Mouse (Mus musculus): ENCODE measurements around the gene Bard1.

The Bard1 gene

GRCm38 (mm10) chr1:71052756-71053155, 50.2 kb downstream of the Bard1 start:
- DNase-seq (ENCODE audit: extremely low spot score, low read depth, low spot score): no peak

DNA sequence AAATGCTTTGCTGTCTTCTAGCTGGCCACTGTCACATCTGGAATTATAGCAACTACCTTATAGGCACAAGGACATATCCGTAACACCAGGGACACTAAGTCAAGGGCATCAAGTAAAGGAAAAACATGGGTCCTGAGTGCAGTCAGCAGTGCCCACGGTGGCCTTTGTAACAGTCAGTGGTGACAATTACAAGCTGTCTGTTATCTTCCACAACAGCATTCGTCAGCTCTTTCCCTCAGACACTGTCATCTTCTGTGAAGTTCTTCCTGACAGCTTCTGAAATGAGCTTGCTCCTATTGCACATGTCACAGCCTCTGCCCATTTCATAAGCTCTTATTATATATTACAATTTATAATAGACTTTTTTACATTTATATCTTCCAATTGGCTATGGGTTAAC, 50.7 kb downstream of the Bard1 start:
- no peak for DNase-seq (ENCODE audit: extremely low spot score, low read depth, low spot score)

DNA sequence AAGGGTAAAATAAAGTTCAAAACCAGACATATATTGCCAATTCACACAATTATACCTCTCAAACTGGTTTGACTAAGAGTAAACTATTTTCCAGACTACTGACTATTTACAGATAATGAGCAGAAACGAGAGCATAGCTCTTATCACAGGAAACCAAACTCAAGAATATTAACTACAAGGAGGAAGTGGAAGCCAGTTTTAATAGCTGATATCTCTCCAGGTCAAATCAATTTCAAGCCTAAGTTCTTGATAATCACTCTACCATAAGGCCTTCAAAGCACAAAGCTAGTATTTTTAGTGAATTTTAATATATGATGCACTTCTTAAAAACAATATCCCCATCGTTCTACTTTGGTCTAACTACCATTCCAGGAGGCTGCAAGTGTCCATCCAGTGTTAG, 57.8 kb downstream of the Bard1 start:
- no peak for DNase-seq (ENCODE audit: extremely low spot score, low read depth, low spot score)

GRCm38 (mm10) chr1:71043951-71044350, 59.0 kb downstream of the Bard1 start:
- DNase-seq (ENCODE audit: extremely low spot score, low read depth, low spot score): no peak

GRCm38 (mm10) chr1:71036999-71037398, 65.9 kb downstream of the Bard1 start:
- DNase-seq (ENCODE audit: extremely low spot score, low read depth, low spot score): peak; percentile 8

- DNase-seq (ENCODE audit: extremely low spot score, low read depth, low spot score): no peak
Measured at GRCm38 (mm10) chr1:71035565-71035964, 67.4 kb downstream of the Bard1 start.

DNA sequence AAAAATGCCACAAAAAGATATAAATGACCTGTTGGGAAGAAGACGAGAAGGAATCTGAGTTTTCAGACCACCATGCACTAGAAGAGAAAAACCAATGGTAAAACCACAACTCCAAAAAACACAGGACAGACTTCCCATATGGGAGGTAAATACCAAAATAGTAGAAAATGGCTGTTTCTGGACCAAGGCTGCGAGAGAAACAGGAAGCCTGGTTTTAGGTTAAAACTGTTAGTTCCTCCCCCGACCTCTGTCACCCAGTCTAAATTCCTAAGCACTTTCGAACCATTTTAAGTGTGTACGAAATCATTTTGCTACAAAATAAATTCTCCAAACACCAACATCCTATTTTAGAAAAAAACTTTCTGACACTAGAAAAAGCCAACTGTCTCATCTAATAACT, 80.2 kb downstream of the Bard1 start:
- DNase-seq (ENCODE audit: extremely low spot score, low read depth, low spot score): no peak

GRCm38 (mm10) chr1:71014345-71014744, 88.6 kb downstream of the Bard1 start:
- DNase-seq (ENCODE audit: extremely low spot score, low read depth, low spot score): no peak

- DNase-seq (ENCODE audit: extremely low spot score, low read depth, low spot score): no peak
Measured at GRCm38 (mm10) chr1:71005998-71006397, 96.9 kb downstream of the Bard1 start.

DNA sequence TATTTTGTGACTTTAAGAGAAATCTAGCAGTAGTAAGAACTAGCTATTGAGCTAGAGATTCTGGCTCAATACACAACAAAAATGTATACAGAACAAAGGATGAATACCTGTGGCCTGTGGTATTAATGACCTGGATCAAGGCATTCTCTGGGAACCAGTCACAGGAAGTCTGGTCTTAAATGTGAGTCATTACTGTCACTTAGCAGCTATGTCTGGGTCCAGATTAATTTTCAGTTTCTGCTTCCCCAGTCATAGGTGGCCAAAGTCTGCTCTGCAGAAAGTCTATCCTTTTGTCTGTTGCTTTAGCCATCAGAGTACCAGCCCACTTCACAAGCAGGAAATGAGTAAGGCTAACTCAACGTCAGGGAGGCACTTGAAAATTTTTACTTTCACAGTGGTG, 98.8 kb downstream of the Bard1 start:
- DNase-seq (ENCODE audit: extremely low spot score, low read depth, low spot score): no peak

DNA sequence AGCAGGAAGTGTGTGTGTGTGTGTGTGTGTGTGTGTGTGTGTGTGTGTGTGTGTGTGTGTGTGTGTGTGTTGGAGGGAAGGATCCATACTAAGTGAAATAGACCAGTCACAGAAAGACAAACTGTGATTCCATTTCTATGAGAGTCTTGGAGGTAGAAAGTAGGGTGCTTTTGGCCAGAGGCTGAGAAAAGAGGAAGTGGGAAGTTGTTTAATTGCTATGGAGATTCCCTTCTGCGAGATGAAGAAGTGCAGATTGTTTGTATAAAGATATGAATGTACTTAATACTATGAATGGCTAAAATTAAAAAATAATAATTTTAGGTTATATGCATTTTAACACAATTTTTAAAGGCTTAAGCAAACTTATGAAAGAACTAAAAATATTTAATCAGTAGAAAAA, 99.2 kb downstream of the Bard1 start:
- DNase-seq (ENCODE audit: extremely low spot score, low read depth, low spot score): no peak

GRCm38 (mm10) chr1:70997377-70997993, 105.5 kb downstream of the Bard1 start:
- DNase-seq (ENCODE audit: extremely low spot score, low read depth, low spot score): no peak

DNA sequence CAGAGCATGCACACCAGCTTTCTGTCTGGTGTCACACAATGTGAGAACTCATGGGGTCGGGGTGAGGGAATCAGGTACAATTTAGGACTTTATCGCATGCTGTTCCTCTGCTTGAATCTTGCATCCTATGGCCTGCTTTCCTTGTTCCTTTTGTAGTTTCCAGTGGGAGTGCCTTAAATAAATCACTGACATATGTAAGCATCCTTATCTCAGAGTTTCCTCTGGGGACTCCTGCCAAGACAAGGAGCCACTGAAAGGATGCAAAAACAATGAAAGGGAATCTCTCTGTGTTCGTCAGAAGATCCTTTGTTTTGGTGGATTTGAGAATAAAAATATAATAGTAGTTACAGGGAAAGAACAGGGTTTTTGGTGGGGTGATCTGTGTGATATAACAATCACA, 106.2 kb downstream of the Bard1 start:
- no peak for DNase-seq (ENCODE audit: extremely low spot score, low read depth, low spot score)
